Mouse (Mus musculus) spleen, postnatal 36 days (tissue): ENCODE data around the gene St3gal6.

Source experiments
- DNase-seq, 2 experiments: peaks; one replicate each; pipeline ENCODE4 v3.0.0; 2022; ENCODE audit warnings: low spot score in 2 of 2, mixed read lengths in 1 of 2

The St3gal6 gene

DNA sequence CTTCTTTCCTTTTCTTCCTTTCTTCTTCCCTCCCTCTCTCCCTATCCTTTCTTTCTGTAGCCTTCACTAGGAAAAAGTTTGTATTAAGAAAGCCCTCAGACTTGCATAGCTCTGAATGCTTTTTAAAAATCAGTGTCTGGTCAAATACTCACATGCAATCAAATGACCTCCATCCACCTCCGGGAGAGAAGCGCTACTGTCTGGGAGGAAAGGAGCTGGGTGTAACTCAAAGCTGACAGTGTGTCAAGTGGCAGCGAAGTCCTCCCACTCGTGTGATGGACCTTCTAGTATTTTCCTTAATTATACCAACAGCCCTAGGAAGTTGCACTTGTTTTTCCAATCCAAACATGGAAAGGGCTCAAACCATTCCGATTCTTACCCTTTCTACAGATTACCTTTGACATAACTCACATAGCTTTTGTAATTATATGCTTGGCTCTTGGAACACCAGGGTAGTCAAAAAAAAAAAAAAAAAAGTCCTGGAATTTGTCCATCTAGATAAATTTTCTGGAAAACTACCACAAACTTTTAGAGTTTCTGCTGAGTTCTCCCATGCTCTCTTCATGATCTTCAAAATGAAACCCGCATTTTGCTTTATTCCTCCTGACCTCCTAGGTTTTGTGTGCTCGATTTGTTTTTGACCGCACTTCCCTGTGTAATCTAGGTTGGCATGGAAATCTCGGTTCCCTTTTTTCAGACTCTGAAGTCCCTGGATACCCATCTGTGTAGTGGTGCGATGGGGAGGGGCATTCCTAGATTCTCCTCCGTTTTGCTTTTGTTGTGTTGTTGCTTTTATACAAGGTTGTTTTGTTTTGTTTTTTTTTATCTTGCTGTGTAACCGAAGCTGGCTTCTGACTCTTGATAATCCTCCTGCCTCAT lies at the start of gene St3gal6:
St3gal6 (minus strand) TSS at position 272 of the 879 bp plus-strand sequence.
- DNase-seq: no peak

DNA sequence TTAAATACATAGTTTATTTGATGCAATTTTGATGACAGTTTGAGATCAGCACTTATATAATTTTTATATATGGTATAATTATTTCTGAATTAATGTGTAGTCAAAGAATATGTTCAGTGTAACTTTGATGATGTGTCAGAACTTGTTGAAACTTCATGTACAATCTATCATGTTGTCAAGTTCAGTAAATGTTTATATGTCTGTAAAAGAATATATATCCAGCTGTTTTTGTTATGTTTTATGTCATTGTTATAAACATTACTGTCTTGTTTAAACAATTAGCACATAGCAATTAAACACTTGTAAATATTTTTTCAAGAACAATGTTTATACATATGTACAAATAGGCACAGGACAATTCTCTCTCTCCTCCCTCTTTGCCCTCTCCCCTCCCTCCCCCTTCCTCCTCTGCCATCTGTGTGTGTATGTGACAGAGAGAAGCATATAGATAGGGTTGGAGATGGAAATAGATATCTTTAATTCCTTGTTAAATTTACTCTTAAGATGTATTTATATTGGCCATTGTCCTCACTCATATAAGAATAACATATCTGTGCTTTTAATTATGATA lies 46.7 kb upstream of the St3gal6 start:
- DNase-seq: no peak

DNA sequence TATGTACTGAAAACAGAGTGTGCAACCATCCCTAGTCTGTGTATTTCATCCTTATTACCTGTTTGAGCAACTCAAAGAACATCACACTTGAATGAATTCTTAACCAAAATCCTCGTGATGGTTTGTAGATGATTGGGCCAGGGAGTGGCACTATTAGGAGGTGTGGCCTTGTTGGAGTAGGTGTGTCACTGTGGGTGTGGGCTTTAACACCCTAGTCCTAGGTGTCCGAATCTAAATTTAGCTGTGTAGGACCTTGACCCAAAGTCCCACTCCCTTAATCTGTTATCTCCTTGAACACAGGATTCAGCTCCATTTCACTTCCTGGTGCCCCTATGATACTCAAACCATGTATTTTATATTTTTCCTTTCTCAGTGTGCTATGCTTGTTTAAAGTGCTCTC lies 37.2 kb upstream of the St3gal6 start:
- DNase-seq: no peak

DNA sequence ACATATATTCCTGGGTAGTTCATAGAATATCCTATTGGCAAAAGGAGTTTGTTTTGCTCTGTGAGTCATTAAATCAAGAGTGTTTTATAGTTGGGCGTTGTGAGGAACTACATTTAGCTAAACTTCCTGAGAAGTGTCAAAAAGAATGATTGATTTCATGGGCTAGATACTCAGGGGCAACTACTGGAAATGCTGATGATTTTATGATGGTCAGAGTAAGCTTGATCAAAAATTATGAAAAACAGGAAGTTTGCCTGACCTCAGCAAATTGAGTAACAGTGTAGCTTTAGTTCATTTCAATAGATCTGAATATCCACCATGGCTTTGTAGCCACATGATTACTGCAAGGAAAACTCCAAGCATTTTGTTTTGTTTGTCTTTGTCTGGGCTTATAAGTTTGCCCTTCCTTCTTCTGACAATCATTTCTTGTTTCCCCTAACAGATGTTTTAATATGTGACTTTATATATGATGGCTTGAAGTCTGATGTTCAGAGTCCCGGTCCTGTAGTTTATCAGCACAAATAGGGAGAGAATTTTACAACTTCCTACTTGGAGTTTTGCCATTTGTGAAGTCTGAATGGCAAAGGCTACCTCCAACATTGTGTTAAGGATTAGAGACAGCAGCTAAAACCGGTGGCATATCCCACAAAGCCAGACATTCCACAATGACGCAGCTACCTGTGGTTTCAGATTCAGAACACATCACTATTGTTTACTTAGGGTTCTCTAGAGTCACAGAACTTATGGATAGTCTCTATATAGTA lies 32.2 kb upstream of the St3gal6 start:
- no peak for DNase-seq

DNA sequence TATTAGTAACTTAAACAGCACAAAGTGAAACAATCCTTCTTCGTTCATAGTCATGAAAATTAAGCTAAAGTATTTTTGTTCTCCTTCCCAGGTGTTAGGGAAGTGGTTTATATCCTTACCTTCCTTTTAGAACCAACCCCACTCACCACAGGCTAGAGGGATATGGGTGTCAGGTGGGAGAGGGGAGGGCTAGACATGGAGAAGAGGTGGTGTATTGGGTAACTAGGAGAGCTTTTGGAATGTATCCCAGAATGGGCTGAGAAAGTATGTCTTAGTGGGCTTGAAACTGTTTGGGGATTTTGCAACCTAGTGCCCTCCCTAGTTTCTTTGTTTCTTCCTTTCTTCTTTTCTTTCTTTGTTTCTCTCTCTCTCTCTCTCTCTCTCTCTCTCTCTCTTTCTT lies 30.6 kb upstream of the St3gal6 start:
- no peak for DNase-seq

DNA sequence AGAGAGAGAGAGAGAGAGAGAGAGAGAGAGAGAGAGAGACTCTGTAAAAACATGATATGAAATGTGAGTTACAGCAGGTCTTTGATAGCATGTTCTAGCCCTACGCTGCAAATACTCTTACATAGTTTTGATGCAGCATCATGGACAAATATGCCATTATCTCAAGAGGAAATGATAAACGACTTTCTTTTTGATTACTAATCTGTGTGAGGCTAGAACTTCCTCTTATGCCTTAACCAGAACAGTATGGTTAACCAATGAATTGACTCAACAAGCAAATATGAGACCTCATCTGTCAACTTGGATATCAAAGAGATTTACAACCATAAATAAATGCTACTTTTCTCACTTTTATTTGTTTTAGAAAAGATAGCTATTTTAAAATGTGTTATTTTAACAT lies 24.0 kb upstream of the St3gal6 start:
- DNase-seq: no peak

DNA sequence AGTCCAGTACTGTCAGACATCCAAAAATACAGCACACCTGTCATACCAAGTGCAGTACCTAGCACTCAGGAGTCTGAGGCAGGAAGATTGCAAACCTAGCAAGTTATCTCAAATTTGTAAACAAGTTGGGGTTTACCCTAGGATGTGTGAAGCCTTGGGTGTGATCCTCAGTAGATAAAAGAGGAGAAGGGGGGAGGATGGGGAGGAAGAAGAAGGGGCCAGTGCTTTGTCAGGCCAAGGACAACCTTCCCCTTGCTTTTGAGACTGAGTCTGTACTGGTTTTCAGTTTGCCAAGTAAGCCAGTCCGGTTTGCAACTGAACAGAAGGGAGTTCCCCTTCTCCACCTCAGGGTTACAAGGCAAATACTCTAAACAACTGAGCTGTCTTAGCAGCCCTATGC lies 22.1 kb upstream of the St3gal6 start:
- peak in 1 of 2 experiments; percentile 10 for DNase-seq

DNA sequence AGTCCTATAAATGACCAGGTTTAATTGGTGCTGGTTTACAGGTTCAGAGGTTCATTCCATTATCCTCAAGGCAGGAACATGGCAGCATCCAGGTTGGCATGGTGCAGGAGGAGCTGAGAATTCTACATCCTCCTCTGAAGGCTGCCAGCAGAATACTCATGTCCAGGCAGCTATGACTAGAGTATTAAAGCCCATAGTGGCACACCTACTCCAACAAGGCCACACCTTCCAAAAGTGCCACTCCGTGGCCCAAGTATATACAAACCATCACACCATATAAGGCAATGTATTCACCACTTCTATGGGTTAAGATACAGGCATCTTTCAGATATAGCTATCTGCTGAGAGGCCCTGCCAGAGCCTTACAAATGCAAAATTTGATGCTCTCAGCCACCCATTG lies 15.4 kb upstream of the St3gal6 start:
- DNase-seq: no peak

DNA sequence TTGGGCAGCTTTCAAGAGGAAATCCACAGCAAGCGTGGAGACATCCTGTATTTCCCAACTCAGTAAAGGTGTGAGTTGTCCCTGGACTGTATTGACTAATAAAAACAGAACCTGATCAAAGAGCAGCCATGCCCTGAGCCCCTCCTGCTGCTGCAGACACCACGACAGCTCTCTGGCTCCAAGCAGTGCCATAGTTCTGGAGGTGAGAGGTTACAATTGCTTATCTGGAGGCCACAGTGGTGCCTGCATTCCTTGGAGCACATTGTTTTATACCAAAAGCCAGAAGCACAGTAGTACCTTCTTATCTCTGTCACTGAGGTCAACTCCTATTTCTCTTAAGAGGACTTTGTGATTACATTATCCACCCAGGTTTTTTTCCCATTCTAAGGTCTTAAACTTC lies 15.0 kb upstream of the St3gal6 start:
- DNase-seq: no peak

DNA sequence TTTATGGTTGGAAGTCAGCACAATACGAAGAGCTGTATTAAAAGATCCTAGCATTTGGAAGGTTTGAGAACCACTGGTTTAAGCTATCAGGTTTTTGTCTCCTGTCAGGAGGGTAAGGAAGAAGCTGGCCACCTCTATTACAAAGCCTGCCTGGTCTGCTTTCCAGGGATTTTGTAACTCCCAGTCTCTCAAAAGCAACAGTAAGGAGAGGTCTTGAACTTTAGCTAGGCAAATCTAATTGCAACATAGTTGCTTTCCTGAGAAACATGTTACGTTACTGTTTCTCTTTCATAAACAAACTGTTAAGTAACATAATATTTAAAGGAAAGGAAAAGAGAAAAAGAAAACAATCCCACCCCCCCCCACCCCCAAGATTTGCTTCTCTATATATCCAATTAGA lies 12.0 kb upstream of the St3gal6 start:
- no peak for DNase-seq

DNA sequence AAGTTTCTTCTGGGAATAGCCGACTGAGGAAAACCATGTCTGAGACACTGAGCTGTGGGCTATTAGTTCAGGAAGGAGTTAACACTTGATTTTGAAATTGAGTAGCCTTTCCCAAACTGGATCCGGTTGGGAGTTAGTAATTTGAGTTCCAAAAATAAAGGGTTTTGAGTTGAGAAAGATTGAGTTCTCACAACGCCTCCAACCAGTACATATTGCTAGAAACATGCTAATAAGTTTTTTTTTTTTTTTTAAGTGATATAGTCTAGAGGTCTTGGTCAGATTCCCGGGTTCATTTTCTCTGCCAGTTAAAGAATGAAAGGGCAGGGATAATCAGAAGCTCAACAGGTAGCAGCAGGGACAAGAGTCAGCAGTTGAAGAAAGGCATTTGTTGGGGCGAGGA lies 11.2 kb upstream of the St3gal6 start:
- DNase-seq: no peak

DNA sequence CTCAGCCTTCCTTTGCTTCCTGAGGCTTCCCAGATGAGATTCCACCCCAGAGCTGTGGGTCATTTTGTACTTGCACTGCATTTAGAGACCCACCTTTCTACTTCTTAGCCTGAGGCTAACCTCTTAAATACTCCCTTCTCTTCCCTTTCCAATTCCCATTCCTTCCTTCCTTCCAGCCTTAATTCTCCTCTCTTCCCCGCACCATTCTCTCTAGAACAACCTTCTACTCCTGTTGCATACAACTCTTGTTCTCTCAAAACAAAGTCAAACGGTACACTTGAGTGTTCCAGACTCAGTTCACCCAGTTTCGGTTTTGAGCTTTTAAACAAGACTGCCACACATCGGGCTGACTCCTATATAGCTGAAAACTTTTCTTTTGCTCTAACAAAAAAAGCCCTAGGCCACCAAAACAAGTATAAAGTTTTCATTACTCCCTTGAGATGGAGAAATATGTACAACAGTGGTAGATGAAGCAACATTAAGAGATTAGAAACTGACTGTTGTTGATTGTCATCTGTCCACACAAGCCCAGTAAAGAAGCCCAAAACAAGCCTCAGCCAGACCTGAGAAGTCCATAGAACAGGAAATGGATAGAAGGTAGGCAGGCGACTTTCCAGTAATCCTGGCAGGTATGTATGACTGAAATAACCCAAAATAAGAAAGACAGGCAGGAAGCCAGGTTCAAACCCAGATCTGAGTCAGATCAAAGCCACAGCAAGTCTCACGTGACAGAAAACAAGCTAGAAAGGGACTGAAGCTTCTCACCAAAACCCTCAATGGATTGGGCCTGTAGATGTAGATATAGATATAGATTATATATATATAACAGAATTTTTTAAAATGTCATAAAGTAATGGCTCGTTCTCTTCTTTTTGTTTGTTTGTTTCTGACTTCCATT lies 10.5 kb upstream of the St3gal6 start:
- no peak for DNase-seq

DNA sequence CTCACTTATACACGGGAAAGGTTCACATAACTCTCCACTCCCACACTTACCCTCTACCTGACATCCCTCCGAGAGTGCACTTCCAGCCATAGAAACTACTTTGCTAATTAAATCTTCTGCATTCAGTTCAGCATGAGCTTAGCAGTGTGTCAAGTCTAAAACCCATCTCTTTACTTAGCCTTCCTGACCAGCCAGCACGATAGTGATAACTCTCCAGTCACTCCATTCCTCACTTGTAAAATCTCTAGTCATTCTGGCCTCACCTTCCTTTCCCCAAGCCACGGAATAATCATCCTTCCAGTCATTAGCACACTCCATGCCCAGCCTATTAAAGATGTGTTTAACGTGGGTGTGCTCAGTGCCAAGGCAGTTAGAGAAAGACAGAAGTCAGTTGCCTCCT lies 9.7 kb upstream of the St3gal6 start:
- DNase-seq: no peak

DNA sequence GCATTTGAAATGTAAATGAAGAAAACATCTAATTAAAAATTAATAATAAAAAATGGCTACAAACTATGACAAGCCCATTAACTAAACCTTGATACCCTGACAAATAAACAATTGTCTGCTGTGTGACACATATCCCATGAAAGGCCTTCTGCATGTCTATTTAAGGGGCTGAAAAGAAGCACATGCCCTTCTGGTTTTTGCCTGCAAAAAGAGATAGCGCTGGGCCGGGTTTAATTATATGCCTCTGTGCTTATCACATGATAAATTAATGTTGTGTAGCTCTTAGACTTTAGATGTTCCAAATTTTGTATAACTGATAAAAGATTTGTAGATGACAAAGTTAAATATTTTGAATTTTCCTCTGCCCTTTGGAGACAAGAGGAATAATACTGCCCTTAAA lies 9.2 kb upstream of the St3gal6 start:
- DNase-seq: no peak

DNA sequence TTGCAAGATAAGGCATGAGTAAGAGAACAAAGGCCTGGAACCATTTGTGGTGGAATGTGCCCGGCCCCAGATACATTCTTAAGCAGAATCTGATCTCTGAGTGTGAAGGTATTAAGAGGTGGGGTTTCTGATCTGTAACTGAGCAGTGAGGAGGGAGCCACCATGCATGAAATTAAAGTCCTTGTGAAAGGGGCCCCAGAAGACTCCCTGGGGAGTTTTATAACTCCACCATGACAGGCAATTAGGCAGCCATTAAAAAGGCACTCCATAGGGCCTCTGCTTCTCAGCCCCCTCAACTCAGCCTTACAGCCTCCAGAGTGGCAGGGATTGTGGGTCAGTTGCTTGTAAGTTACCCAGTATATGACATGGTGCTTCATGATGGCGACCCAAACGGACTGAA lies 8.5 kb upstream of the St3gal6 start:
- DNase-seq: no peak

DNA sequence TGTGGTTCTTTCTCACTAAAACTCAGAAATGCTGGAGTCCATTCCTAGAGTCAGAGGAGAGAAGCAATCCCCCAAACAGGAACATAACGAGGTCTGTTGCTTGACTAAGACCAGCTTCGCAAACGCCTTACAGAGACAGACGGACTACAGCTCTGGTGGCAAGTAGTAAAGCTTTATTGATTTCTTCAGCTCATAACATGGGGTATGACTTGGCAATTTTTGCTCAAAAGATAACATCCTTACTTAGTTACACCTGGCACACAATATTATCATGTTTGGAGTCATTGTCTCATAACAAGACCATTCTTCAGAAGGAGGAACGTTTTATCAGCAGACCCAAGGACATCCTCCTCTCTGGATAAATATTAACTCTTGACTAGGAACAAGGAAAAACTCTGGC lies 3.8 kb upstream of the St3gal6 start:
- DNase-seq: no peak

DNA sequence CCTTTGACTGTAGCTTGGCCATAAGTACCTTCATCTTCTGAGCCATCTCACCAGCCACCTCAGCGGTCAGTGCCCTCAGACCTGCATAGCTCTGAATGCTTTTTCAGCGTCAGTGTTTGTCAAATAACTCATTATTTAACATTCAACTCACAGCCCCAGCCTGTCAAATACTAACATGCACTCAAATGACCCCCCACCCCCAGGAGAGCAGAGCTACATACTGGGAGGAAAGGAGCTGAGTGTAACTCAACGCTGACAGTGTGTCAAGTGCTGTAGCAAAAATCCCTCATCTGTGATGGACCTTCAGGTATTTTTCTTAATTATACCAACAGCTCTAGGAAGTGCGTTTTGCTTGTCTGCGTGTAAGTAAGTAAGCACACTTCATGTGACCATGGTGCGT lies 2.7 kb upstream of the St3gal6 start:
- DNase-seq: no peak

DNA sequence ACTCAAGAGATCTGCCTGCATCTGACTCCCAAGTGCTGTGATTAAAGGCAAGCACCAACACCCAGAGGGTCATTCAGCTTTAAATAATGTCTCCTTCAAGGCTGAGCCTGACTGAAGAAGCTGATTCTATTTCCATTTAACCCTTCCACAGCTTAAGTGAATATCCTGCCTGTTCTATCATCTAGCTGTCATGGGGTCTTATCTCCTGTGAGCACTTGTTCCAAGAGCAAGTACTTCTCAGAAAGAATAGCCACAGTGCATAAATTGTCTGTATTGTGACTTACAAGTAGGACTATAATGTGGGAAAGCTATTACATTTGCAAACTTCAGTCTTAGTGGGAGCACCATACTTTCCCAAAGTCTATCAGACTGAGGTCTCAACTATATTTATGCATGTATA lies 1.8 kb upstream of the St3gal6 start:
- DNase-seq: no peak

DNA sequence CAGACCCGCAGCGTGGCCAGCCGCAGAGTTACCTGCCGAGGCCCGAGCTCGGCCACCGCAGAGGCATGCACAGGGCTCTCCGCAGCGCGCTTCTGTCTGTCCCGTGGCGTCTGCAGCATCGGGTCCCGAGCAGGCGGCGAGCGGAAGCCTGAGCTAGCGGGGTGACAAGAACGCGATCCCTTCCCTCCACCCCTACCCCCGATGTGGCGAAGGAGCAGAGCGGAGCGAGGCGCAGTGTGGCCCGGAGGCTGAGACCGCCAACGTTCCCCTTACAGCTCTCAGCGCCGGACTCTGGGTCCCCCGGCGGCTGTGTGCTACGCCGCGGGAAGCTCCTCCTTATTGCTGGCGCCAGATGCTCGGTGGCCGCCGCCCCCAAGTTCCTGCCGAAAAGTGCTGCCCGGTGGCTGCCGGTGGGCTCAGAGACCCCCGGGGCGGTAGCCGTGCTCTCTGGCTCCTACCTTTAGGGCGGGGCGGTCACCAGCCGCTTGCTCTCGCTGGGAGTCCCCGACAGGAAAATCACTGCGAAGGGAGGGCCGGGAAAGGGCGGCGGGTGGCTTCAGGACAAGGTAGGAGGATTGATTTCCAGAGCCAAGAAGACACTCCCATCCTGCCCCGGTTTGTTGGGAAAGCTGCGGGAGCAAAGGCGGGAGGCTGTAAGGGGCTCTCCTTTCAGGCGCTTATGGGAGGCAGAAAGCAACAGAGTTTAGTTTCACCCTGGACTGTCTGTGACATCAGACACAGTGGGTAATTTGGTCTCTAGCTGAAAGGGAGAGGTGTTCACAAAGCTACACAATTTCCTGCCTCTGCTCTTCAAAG lies 791 bp downstream of the St3gal6 start:
- peak; percentile 59 to 63 for DNase-seq

DNA sequence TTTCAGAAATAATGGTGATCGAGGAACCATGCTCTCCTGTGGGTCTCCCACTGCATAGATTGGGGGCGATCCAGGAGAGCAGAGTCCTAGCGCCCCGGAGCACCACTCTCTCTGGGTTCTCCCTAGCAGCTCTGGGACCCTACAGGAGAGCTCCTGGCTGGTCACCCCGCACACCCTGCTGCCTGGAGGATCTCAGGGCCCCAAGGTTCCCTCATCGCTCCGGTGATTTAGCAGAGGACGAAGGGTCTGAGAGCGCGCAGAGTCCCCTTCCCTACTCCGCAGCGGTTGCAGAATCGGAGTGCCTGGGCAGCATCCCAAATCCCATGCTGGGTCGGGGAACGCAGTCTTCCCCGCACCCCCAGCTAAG lies 1.4 kb downstream of the St3gal6 start:
- DNase-seq: no peak

DNA sequence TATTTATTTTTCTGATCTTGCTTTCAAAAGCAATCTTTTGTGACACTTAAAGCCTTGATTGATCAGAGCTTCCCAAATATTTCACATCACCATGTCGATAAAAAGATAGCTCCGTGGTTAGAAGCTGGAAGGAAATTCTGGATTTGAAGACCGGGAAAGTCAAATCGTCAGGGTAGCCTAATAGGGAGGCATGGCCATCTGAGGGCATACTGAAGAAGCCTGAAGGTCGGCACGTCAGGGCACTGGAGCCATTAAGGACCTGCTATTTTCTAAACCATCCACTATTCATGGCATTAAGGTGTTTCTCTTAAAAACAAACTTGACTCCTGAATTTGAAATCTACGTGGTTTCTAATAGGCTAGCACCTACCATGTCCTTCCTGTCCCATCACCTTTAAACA lies 2.1 kb downstream of the St3gal6 start:
- DNase-seq: no peak
